Mouse (Mus musculus): ENCODE results near the gene Prkcd. TPM values are rescaled to one million over a fixed set of nuclear protein-coding genes. Genes with fewer than 3 reads are reported as not detected.
A peak's percentile ranks its signal among the peaks of the same experiment; 100 is the strongest.

The Prkcd gene
- polyA plus RNA-seq, 1 experiment from 2014 or later, result 22.9 TPM

DNA sequence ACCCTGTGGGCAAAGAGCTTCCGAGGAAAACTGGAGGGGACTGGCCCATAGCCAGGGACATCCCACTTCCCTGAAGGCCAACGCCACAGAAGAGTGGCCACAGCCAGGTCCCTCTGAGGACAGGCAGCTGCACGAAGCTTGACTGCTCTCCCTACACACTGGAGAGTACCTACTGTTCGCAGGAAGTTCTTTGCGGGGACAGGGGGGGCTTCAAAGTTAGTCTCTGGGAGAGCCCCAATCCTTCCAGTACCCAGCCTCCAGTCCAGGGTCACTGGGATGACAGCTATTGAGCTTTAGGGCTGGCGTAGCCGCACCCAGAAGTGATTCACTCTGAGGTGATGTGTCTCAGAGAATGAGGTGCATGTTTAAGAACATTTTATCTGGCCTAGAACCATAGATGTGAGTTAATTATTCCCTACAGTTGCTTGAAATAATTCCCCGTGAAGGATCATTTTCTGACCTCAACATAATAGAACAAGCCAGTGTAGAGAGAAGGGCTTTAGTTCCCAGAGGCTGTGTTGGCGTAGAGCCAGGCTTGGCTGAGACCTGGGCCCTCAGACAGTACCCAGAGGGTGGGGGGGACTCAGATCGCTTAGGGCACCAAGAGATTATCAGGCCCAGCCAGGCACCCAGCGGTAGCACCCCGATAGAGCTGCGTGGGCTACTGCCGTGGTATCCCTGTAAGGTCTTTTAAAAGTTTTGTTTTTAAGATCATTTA lies 64.4 kb downstream of the Prkcd start:
- WGBS (ENCODE audit: insufficient replicate concordance), result 60% methylated on average over 14 of the region's 14 CpGs

DNA sequence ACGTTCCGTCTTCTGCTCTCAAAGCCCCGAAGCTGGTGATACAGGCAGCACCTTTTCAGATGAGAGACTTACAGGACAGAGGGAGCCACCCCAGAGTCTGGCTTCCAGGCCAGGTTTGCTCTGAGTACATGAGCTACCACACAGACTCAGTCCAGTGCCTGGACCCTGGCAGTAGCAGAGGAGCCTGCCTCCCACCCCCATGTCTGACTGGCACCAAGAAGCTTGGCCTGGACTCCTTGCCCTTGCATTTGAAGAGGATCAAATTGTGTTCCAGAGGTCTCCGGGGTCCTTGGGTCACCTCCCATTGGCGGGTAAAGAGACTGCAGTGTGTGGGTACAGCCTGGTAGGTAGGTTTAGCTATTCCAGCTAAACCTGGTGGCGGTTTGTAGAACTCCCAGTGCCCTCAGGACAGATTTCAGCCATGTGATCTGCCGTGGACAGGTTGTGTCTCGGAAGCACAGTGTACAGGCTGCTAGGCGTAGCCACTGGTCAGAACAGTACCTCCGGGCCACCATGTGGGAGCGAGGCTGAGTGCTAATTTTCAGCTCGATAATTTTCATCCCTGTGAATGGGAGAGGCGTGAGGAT lies 65.1 kb downstream of the Prkcd start:
- Histone ChIP-seq H3K27ac (peak overlapping the region; percentile 96), H3K9ac (peak overlapping the region; percentile 54), H3K4me1 (peaks cover 55% of the 10 kb centered on the region), H3K4me3 (no peak overlapping the region), H3K9me3 (replicated peaks) (no peaks in the 10 kb centered on the region), H3K36me3 (peaks cover 94% of the 10 kb centered on the region), H3K27me3 (replicated peaks) (no peaks in the 10 kb centered on the region), H3K4me2 (peak overlapping the region; percentile 51; the same call in 1 of the 2 replicates)
- ATAC-seq, result no peak
- 89% methylated on average over 13 of the region's 13 CpGs for WGBS (ENCODE audit: insufficient replicate concordance)

More for the DNA sequence above, 64.4 kb downstream of the Prkcd start:
- Histone ChIP-seq H3K9me3 (replicated peaks) (no peaks in the 10 kb centered on the region), H3K4me2 (peak overlapping the region; percentile 51), H3K9ac (peak overlapping the region; percentile 54), H3K27ac (peak overlapping the region; percentile 96), H3K27me3 (replicated peaks) (no peaks in the 10 kb centered on the region), H3K36me3 (peaks cover 94% of the 10 kb centered on the region), H3K4me1 (peaks cover 51% of the 10 kb centered on the region), H3K4me3 (no peak overlapping the region)
- ATAC-seq, result peak; percentile 98

DNA sequence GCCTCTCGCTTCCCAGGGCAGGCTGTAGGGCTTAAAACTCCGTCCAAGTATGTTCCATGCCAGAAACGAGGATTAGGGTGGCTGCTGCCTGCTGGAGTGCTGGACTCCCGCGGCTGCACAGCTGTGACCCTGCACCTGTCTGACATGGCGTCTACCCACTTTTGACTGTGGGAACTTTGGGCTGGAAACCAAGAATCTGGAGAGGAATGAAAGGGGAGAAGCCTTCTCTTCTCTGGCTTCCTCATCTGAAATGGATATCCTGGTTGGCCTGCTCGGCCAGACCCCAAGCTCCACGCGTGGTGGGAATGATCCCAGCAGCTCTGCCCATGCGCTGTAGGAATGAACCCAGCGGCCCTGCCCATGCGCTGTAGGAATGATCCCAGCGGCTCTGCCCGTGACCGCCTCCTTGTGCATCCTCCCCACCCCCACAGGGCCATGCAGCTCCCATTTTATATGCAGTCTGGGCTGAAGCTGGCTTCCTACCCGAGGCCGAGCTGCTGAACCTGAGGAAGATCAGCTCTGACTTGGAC lies 66.6 kb downstream of the Prkcd start:
- H3K36me3 ChIP-seq, result peaks cover 94% of the 10 kb centered on the region
- no peak for ATAC-seq
- no peak overlapping the region for H3K4me3 ChIP-seq
- no peak overlapping the region for H3K4me2 ChIP-seq
- no peaks in the 10 kb centered on the region for H3K9me3 ChIP-seq (replicated peaks)
- H3K4me1 ChIP-seq, result peaks cover 54% of the 10 kb centered on the region
- H3K27ac ChIP-seq, result peak overlapping the region; percentile 61; the same call in 1 of the 2 replicates
- H3K9ac ChIP-seq, result no peak overlapping the region
- 86% methylated on average over 17 of the region's 17 CpGs for WGBS (ENCODE audit: insufficient replicate concordance)
- no peaks in the 10 kb centered on the region for H3K27me3 ChIP-seq (replicated peaks)

DNA sequence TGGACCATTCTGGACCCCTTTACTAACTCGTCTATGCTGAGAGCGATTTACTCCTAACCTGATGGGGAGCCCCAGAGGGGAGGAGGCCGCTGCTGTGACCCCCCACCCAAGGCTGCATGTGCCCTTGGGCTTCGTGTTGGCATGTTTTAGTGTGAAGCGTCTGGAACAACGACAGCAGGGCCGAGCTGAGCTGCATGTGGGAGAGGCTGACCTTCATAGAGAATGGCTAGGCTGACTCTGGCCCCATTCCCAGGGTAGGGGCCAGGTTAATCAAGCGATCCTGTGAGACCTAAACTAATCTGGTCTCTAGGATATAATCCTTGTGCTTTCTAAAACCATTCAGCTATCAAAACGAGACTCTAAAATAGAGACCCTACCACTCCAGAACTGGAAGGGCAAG lies 68.3 kb downstream of the Prkcd start:
- WGBS (ENCODE audit: insufficient replicate concordance), result 84% methylated on average over 9 of the region's 9 CpGs
- Histone ChIP-seq H3K27me3 (replicated peaks) (no peaks in the 10 kb centered on the region), H3K36me3 (peaks cover 93% of the 10 kb centered on the region), H3K27ac (no peak overlapping the region), H3K9ac (no peak overlapping the region), H3K9me3 (replicated peaks) (no peaks in the 10 kb centered on the region), H3K4me2 (no peak overlapping the region), H3K4me3 (no peak overlapping the region), H3K4me1 (peaks cover 53% of the 10 kb centered on the region)
- ATAC-seq, result no peak

DNA sequence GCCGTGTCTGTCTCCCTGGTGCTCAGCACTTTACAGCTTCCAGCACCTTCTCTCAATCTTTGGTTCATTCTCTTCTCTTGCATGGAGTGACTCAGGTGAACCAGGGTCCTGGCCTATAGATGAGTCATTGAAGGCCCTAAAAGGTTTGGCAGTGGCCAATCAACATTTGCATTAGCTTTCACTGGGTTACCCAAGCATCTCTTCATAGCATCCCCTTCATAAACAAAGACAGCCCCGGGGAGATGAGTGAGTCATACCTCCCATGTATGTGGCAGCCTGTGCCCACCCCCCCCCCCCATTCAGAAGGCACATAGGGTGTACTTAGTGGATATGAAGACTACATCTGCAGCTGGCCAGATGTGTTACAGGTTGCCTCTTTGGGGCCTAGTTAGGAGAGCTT lies 69.4 kb downstream of the Prkcd start:
- Histone ChIP-seq H3K9ac (no peak overlapping the region), H3K4me1 (peaks cover 57% of the 10 kb centered on the region), H3K27ac (no peak overlapping the region), H3K27me3 (replicated peaks) (no peaks in the 10 kb centered on the region), H3K36me3 (peaks cover 94% of the 10 kb centered on the region), H3K4me3 (no peak overlapping the region), H3K9me3 (replicated peaks) (no peaks in the 10 kb centered on the region), H3K4me2 (no peak overlapping the region)
- ATAC-seq, result no peak
- 71% methylated on average over 2 of the region's 2 CpGs for WGBS (ENCODE audit: insufficient replicate concordance)

DNA sequence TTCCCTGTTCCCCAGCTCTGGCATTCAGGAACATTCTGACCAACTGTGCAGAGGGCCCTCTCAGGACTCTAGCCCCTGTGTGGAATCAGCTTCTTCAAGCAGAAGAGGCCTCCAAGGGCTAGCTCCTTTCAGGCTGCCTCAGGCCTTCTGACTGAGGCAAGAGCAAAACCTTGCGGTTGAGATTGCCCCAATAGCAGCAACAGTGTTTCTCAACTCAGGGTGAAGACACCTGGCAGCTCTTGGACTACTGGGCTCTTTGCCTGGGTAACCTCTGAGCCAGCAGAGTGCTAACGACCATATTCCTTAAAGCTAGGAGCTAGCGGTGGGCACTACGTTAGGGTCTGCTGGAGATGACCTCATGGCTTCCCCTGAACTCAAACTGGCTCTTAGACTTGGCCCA lies 72.8 kb downstream of the Prkcd start:
- no peak overlapping the region for H3K4me3 ChIP-seq
- H3K27ac ChIP-seq, result no peak overlapping the region
- 0 out of 2 replicates have a peak overlapping the region, but pooled peaks have one; percentile 1 for H3K9ac ChIP-seq
- no peaks in the 10 kb centered on the region for H3K9me3 ChIP-seq (replicated peaks)
- ATAC-seq, result no peak
- H3K27me3 ChIP-seq (replicated peaks), result no peaks in the 10 kb centered on the region
- WGBS (ENCODE audit: insufficient replicate concordance), result 82% methylated on average over 4 of the region's 4 CpGs
- H3K36me3 ChIP-seq, result peaks cover 73% of the 10 kb centered on the region
- peaks cover 66% of the 10 kb centered on the region for H3K4me1 ChIP-seq
- H3K4me2 ChIP-seq, result no peak overlapping the region

DNA sequence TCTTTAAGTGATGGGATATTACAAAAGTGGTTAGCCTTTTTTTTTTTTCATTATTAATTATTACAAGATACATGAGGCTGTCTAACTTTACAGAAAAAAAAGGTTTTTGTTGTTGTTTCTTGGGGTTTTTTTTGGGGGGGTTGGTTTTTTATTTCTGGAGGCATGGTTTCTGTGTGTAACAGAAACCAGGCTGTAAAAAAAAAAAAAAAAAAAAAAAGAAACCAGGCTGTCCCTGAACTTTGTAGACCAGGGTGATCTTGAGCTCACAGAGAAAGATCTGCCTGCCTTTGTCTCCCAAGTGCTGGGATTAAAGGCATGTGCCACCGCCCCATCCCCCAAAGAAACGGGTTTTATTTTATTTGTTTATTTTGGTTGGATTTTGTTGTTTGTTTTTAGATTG lies 74.0 kb downstream of the Prkcd start:
- H3K9me3 ChIP-seq (replicated peaks), result no peaks in the 10 kb centered on the region
- H3K36me3 ChIP-seq, result peaks cover 61% of the 10 kb centered on the region
- no peak overlapping the region; the same call in 1 of the 2 replicates for H3K27ac ChIP-seq
- 0 out of 2 replicates have a peak overlapping the region, but pooled peaks have one; percentile 80 for H3K4me3 ChIP-seq
- H3K4me1 ChIP-seq, result peaks cover 73% of the 10 kb centered on the region
- ATAC-seq, result no peak
- no peaks in the 10 kb centered on the region for H3K27me3 ChIP-seq (replicated peaks)
- H3K9ac ChIP-seq, result no peak overlapping the region
- 85% methylated on average over 2 of the region's 2 CpGs for WGBS (ENCODE audit: insufficient replicate concordance)
- H3K4me2 ChIP-seq, result peak overlapping the region; percentile 88

DNA sequence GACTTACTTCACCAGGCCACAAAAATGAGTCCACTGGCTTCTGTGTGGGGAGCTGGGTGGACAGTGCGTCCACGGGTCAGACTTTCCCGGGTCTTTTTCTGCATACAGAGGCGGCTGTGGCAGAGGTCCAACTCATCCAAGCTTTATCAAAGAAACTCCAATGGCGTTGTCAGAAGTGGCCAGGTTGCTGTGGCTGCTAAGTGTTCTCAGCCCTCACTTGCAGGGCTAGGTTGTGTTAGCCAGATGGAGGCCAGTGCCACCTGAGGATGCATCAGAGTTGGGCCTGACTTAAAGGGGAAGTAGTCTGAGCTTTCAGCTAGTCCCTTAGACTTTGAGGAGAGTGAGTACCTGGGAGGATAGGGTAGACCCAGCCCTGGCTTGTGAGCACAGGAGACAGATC lies 74.5 kb downstream of the Prkcd start:
- peak overlapping the region; percentile 54 for H3K27ac ChIP-seq
- 61% methylated on average over 5 of the region's 5 CpGs for WGBS (ENCODE audit: insufficient replicate concordance)
- H3K36me3 ChIP-seq, result peaks cover 56% of the 10 kb centered on the region
- peak overlapping the region; percentile 80 for H3K4me3 ChIP-seq
- no peak for ATAC-seq
- no peaks in the 10 kb centered on the region for H3K9me3 ChIP-seq (replicated peaks)
- peak overlapping the region; percentile 88 for H3K9ac ChIP-seq
- H3K27me3 ChIP-seq (replicated peaks), result no peaks in the 10 kb centered on the region
- H3K4me2 ChIP-seq, result peak overlapping the region; percentile 88
- peaks cover 70% of the 10 kb centered on the region for H3K4me1 ChIP-seq

DNA sequence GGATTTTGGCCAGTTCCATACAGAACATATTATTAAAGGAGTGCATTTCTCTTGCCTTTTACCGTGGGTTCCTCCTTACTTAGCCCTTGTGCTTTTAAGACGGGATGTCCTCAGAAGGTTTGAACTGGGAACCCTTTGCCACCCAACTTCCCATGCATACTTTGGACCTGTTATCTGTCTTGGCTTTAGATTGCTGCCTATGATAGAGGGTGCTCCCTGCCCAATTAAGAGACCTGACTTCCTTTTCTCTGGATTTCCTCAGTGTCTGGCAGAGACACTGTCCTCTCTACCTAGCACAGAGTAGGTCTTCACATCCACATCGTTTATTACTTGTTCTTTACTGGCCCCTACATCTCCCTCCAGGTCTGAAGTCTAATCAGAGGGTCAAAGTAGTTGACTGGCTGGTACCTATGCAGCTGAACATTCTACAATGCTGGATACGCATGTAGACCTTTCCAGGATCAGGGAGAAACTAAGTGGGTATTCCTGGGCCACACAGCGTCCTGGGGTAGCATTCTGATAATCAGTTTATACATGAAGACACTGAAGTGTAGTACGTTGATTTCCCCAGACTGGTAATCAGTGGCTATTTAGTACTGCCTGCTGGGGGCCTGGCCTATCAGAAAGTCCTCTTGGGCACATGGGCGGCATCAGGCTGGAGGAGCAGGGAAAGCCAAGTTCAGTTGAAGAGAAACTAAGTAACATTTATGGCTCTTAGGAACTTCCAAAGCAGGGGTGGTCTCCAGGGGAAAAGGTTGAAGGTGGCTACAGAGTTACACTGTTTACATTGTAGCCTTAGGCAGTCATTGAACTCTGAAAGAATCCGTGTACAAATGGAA lies 75.6 kb downstream of the Prkcd start:
- peak overlapping the region; percentile 93 for H3K27ac ChIP-seq
- H3K9me3 ChIP-seq (replicated peaks), result no peaks in the 10 kb centered on the region
- peak overlapping the region; percentile 88 for H3K9ac ChIP-seq
- peak overlapping the region; percentile 80 for H3K4me3 ChIP-seq
- H3K4me1 ChIP-seq, result peaks cover 66% of the 10 kb centered on the region
- peaks cover 45% of the 10 kb centered on the region for H3K36me3 ChIP-seq
- ATAC-seq, result 0 out of 2 replicates have a peak, but pooled peaks have one; percentile 10
- 21% methylated on average over 8 of the region's 8 CpGs for WGBS (ENCODE audit: insufficient replicate concordance)
- H3K4me2 ChIP-seq, result peak overlapping the region; percentile 88
- H3K27me3 ChIP-seq (replicated peaks), result no peaks in the 10 kb centered on the region

DNA sequence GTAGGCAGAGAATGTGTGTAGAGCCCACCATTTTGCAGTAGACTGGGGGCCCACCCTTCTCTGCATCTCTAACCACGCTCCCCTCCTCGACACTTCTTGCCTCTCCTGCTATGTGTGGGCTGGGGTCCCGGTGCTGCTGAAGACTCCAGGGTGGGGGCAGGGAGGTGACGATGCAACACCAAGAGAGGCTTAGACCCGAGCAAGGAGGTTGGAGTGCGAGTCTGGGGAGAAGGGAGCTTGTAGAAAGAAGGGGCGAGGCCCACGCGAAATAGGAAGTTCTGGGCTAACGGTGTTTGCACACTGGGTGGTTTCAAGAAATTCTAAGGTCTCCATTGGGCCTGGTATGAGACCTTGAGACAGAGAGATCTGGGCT lies 76.2 kb downstream of the Prkcd start:
- peak overlapping the region; percentile 88 for H3K9ac ChIP-seq
- no peaks in the 10 kb centered on the region for H3K27me3 ChIP-seq (replicated peaks)
- H3K4me2 ChIP-seq, result peak overlapping the region; percentile 88
- WGBS (ENCODE audit: insufficient replicate concordance), result under 1% methylated on average over 10 of the region's 10 CpGs
- peak overlapping the region; percentile 93 for H3K27ac ChIP-seq
- peaks cover 39% of the 10 kb centered on the region for H3K36me3 ChIP-seq
- H3K4me1 ChIP-seq, result peaks cover 63% of the 10 kb centered on the region
- H3K9me3 ChIP-seq (replicated peaks), result no peaks in the 10 kb centered on the region
- H3K4me3 ChIP-seq, result peak overlapping the region; percentile 80
- no peak for ATAC-seq

DNA sequence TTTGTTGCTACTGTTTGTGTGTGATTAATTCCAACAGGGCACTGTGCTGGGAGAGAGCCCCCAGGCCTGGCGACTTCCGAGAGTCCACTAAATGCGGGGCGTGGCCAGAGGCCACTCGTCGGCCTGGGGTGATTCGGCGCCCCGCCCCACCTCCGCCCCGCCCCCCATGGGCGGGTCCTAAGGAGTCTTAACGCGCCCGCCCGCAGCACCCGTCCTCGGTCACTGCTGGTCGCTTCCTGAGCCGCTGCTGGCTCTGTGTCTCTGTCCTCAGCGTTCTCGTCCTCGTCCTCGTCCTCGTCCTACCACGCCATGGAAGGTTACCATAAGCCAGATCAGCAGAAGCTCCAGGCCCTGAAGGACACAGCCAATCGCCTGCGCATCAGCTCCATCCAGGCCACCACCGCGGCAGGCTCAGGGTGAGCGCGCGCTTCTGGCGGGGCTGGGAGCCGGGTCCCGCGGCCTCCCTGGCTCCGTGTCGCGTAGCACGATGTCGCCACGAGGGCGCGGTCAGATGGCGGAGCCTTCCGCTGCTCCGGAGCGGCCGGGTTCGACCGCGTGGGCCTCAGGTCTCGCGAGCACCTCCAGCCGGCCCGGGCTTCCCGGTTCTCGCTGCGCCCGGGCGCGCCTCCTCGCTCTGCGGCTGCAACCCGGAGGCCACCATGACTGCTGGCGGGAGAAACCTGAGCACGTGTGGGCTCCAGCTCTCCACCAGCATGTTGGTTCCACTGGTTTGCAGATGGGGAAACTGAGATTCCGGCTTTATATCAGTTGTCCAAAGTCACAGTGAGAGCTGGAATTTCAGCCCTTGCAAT lies 76.8 kb downstream of the Prkcd start:
- Histone ChIP-seq H3K36me3 (peaks cover 33% of the 10 kb centered on the region), H3K4me1 (peaks cover 57% of the 10 kb centered on the region), H3K27me3 (replicated peaks) (no peaks in the 10 kb centered on the region), H3K9ac (peak overlapping the region; percentile 88), H3K9me3 (replicated peaks) (no peaks in the 10 kb centered on the region), H3K27ac (peak overlapping the region; percentile 93), H3K4me3 (peak overlapping the region; percentile 80), H3K4me2 (peak overlapping the region; percentile 88)
- WGBS (ENCODE audit: insufficient replicate concordance), result under 1% methylated on average over 69 of the region's 69 CpGs
- ATAC-seq, result peak; percentile 93
